ENCODE assay signal across 8 mouse cellular contexts in the genomic region with DNA sequence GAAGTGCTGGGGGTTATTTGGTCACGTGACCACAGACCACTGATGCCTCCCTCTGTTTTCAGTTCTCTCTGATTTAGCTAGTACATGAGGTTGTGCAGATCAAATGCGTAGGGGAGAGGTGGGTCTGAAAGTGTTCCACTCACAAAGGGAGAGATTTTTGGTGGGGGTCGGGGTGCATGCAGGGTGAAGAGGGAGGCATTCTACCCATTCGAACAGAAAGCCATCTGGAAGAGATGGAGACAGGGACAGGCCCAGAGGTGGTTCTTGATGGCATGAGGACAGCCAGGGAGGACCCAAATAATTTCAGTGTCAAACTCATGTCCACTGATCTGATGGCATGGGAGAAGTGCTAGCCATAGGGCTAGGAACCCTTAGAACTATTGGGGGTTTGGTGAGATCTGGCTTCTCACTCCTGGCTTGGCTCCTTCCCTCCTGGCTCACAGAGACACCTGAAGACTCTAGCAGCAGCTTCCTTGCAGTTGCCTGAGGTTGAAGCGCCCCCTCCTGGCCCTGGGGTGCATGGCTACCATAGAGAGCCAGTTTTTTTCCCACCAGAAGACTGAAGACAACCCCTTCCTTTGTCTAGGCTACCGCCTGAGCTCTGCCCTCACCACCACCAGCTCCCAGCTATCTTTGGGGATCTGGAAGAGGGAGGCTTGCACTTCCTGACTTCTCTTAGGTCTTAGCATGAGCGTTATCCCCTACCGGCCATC.
DNase-seq lines count a peak whose midpoint lies in the region; ATAC-seq lines count a peak whose summit lies in the region.

No protein-coding gene starts in this region.

- 40% methylated on average over 8 of the region's 8 CpGs for WGBS in midbrain, embryonic 16.5 days

- H3K4me3 ChIP-seq in midbrain, embryonic 16.5 days (ENCODE audit: low read depth, low read length) = no peak overlapping the region

- H3K36me3 ChIP-seq in midbrain, embryonic 16.5 days (ENCODE audit: control insufficient read depth, insufficient read depth, low read length) = no peaks in the 10 kb centered on the region

- DNase-seq in CD4-positive, CD25-positive, alpha-beta regulatory T cell, adult 2 months (ENCODE audit: low read depth, low spot score) = peak; percentile 44
- peak; percentile 78 for DNase-seq in embryo, embryonic 11 days
- DNase-seq in gastrocnemius, postnatal 25 days = peak; percentile 28
- DNase-seq in kidney, adult 11 months = peak; percentile 29
- DNase-seq in left cerebral cortex, postnatal 36 days (ENCODE audit: low spot score in 2 of 2) = peak; percentile 78 to 83
- peak; percentile 7 to 28 for DNase-seq in spleen, postnatal 36 days (ENCODE audit: low spot score in 2 of 2)

- no peaks in the 10 kb centered on the region for H3K4me1 ChIP-seq in midbrain, embryonic 16.5 days (ENCODE audit: control insufficient read depth, insufficient read depth, low read length)

- H3K27me3 ChIP-seq in midbrain, embryonic 16.5 days (ENCODE audit: control insufficient read depth, insufficient read depth, low read depth, low read length) = no peaks in the 10 kb centered on the region

- no peak for ATAC-seq in CD4-positive, CD25-positive, alpha-beta regulatory T cell, adult 4 months
- ATAC-seq in midbrain, embryonic 16.5 days = peak; percentile 74

- H3K9me3 ChIP-seq in midbrain, embryonic 16.5 days (replicated peaks; ENCODE audit: control insufficient read depth, low read length, poor library complexity, severe bottlenecking) = no peaks in the 10 kb centered on the region

- intact Hi-C loops in left cerebral cortex, postnatal 36 days (cut with DNase I) = loop anchor here (1.0 to 5.0 kb wide), 3 partner anchors 130 to 1574 kb away; no protein-coding TSS in a partner anchor

- no peak overlapping the region for H3K9ac ChIP-seq in midbrain, embryonic 16.5 days (ENCODE audit: low read depth, low read length)

- no peak overlapping the region for H3K27ac ChIP-seq in midbrain, embryonic 16.5 days (ENCODE audit: low read length)

- no peak overlapping the region for H3K4me2 ChIP-seq in midbrain, embryonic 16.5 days (ENCODE audit: low read length)

Comparison
In these comparisons a context has a peak if more than half of its experiments do, and no peak if none do; other contexts are left out.
1. DNase-seq: peak in every context shown above with its lines; median percentile 80 in left cerebral cortex, postnatal 36 days; 78 in embryo, embryonic 11 days; 44 in CD4-positive, CD25-positive, alpha-beta regulatory T cell, adult 2 months; 29 in kidney, adult 11 months; 28 in gastrocnemius, postnatal 25 days; 18 in spleen, postnatal 36 days.